Mouse (Mus musculus) ES-E14 (cell line): ENCODE measurements at regions not wholly inside any gene's neighbourhood (a gene's known extent, or its start where the extent isn't known, plus 50 kb on each side); places are given as distances from the start of the nearest gene placed in this dataset.

ENCODE experiments used
- DNase-seq: peaks from one replicate; pipeline ENCODE4 v3.0.0-alpha.2; 2013; ENCODE audit warnings: low read depth, low spot score
- H3K27ac ChIP-seq: 2 replicates; pipeline ENCODE4 v1.5.1; 2012; ENCODE audit warnings: low read depth, mild to moderate bottlenecking, low read length, moderate library complexity, mixed read lengths; ENCODE audit not compliant: poor library complexity, insufficient read depth, severe bottlenecking
- H3K36me3 ChIP-seq: 2 replicates; pipeline ENCODE4 v1.6.1; 2012; ENCODE audit warnings: mild to moderate bottlenecking, low read length, moderate library complexity, mixed read lengths; ENCODE audit not compliant: control insufficient read depth, poor library complexity, insufficient read depth, severe bottlenecking
- H3K4me1 ChIP-seq, 2 experiments: fragments of 150-350 bp in 1 of 2; sonication (generic) in 1 of 2; 2 replicates each; pipeline ENCODE4 v1.6.1; 2012; ENCODE audit warnings: low read length in 2 of 2, mild to moderate bottlenecking in 1 of 2, mixed read lengths in 1 of 2; ENCODE audit not compliant: control insufficient read depth in 2 of 2, insufficient read depth in 2 of 2, poor library complexity in 1 of 2
- H3K4me3 ChIP-seq, 2 experiments: fragments of 150-350 bp in 1 of 2; sonication (generic) in 1 of 2; 2 replicates each; pipeline ENCODE4 v1.5.1; 2012; ENCODE audit warnings: low read length in 2 of 2, low read depth in 1 of 2, mild to moderate bottlenecking in 1 of 2, mixed read lengths in 1 of 2; ENCODE audit not compliant: insufficient read depth in 1 of 2, poor library complexity in 1 of 2, severe bottlenecking in 1 of 2
- H3K9ac ChIP-seq: 2 replicates; pipeline ENCODE4 v1.6.1; 2012; ENCODE audit warnings: low read depth, mild to moderate bottlenecking, low read length, mixed read lengths; ENCODE audit not compliant: poor library complexity, insufficient read depth, severe bottlenecking
- H3K9me3 ChIP-seq: fragments of 150-350 bp; sonication (generic); 2 replicates; pipeline ENCODE4 v1.6.1; 2012; ENCODE audit warnings: low read depth, mild to moderate bottlenecking, low read length; ENCODE audit not compliant: control insufficient read depth, insufficient read depth
- CHD2 ChIP-seq: IDR thresholded peaks from 2 replicates; pipeline ENCODE4 v1.6.1; 2014; ENCODE audit warnings: mild to moderate bottlenecking, low read depth, low read length, inconsistent platforms
- HCFC1 ChIP-seq: IDR thresholded peaks from 2 replicates; pipeline ENCODE4 v1.6.1; 2012; ENCODE audit warnings: low read length, inconsistent platforms, borderline replicate concordance; ENCODE audit not compliant: insufficient read depth
- MAFK ChIP-seq: IDR thresholded peaks from 2 replicates; pipeline ENCODE4 v1.6.1; 2014; ENCODE audit warnings: mild to moderate bottlenecking, low read depth, low read length, inconsistent platforms; ENCODE audit not compliant: insufficient read depth
- ZC3H11A ChIP-seq: IDR thresholded peaks from 2 replicates; pipeline ENCODE4 v1.6.1; 2012; ENCODE audit warnings: low read depth, mild to moderate bottlenecking, inconsistent platforms, low read length, borderline replicate concordance
- ZNF384 ChIP-seq: IDR thresholded peaks from 2 replicates; pipeline ENCODE4 v1.6.1; 2012; ENCODE audit warnings: low read depth, low read length, inconsistent platforms
- in situ Hi-C, 2 experiments: fragments of 600-800 bp; cut with MboI; formaldehyde crosslinking; loops; one replicate each; pipeline ENCODE4 v1.15.1; 2025; ENCODE audit warnings: low sequenced_read_pairs in 2 of 2, inconsistent platforms in 1 of 2; ENCODE audit not compliant: unreplicated experiment in 2 of 2

- Histone ChIP-seq H3K9ac (no peak overlapping the region), H3K27ac (no peak overlapping the region), H3K9me3 (no peaks in the 10 kb centered on the region), H3K4me3 (no peak overlapping the region), H3K4me1 (no peaks in the 10 kb centered on the region), H3K36me3 (no peaks in the 10 kb centered on the region)
- in situ Hi-C loops: no loop called here
- TF ChIP-seq MAFK (no peak), CHD2 (no peak), ZNF384 (no peak), HCFC1 (no peak), ZC3H11A (no peak)
- no peak for DNase-seq
These were observed 1009.9 kb downstream of the Car8 start for GRCm38 (mm10) chr4:7228980-7229379.

DNA sequence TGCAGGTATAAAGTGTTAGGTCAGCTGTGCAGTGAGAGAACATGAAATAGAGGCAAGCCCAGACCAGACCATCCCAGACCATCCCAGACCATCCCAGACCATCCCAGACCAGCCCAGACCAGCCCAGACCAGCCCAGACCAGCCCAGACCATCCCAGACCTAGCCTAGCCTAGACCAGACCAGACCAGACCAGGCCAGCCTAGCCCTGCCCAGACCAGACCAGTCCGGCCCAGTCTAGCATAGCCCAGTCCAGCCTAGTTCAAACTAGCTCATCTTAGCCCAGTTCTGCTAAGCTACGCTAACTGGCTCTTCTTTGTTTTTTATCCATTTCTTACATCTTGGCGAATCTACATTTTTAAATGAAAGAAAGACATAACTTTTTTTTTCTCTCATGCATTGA lies 1015.9 kb downstream of the Car8 start:
- no peak overlapping the region for H3K27ac ChIP-seq
- TF ChIP-seq MAFK: no peak
- TF ChIP-seq ZC3H11A: no peak
- TF ChIP-seq CHD2: no peak
- no peak for TF ChIP-seq ZNF384
- no peak for TF ChIP-seq HCFC1
- in situ Hi-C loops: no loop called here

DNA sequence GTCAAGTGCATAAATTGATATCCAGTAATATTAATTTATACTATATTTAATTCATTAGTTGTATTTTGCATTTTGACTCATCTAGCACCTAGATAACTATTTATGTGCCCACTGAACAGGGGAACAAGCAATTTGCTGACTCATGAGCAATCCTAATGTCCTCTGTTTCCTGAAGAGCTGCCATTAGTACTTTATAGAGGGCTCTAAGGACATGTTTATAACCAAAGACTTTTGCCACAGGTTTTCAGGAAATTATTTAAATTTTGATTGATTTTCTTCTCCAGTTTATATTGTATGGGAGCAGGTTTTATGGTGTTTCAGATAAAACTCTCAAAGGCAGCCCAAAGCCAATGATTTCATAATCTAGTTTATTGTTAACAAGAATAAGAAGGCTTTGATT lies 1018.4 kb downstream of the Car8 start:
- no peaks in the 10 kb centered on the region for H3K9me3 ChIP-seq
- in situ Hi-C loops: no loop called here
- H3K27ac ChIP-seq: no peak overlapping the region
- no peak overlapping the region for H3K9ac ChIP-seq
- H3K36me3 ChIP-seq: no peaks in the 10 kb centered on the region
- TF ChIP-seq ZC3H11A (no peak), ZNF384 (no peak), MAFK (no peak), CHD2 (no peak), HCFC1 (no peak)
- H3K4me1 ChIP-seq: no peaks in the 10 kb centered on the region
- H3K4me3 ChIP-seq: no peak overlapping the region
- DNase-seq: no peak

More for the DNA sequence above, 1015.9 kb downstream of the Car8 start:
- no peak overlapping the region for H3K4me3 ChIP-seq
- no peaks in the 10 kb centered on the region for H3K4me1 ChIP-seq
- H3K36me3 ChIP-seq: no peaks in the 10 kb centered on the region
- no peak for DNase-seq
- no peak overlapping the region for H3K9ac ChIP-seq
- H3K9me3 ChIP-seq: no peaks in the 10 kb centered on the region

DNA sequence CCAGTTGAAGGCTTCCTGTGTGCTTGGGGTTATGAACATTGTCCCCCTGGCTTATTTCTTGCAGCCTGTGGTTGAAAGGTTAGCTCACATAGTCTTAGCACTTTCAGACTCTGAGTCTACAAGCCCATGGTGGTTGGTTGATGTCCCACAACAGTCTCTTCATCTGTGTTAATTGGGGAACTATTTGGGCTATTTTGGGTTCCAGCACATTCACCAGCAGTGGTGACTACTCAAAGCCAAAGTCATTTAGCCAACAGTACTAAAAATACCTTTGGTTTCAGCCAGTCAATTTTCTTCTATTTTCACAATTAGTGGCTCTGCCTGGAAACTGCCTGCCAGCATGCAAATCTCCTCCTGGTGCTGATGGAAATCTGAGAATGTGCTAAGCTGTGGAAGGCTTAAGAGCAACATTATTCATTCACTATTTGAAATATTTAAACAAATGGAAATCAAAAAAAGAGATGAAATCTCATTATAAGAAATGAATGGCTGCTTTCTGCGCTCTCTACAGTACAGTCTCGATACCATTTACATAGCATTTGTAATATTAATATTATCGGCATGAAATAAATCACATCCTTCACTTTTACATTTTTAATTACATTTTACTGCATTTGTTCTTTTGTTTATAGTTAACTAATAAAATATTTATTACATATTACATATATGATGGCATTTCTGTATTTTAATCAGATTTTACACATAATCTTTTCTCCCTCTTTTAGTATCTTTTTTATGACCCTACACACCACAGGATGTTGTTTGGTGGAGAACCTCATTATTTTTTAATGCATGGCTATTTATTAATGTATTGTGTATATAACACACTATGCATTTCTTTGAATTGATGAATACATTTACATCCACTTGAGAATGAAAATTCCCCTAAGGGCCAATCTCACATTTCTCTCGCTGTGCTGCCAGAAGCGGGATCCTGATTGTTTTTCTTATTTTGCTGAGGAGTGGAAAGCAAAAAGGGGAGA lies 1023.5 kb downstream of the Car8 start:
- no peak overlapping the region for H3K4me3 ChIP-seq
- H3K4me1 ChIP-seq: no peaks in the 10 kb centered on the region
- DNase-seq: no peak
- H3K36me3 ChIP-seq: no peaks in the 10 kb centered on the region
- no peaks in the 10 kb centered on the region for H3K9me3 ChIP-seq
- H3K9ac ChIP-seq: no peak overlapping the region
- in situ Hi-C loops: no loop called here
- no peak for TF ChIP-seq HCFC1
- no peak for TF ChIP-seq ZNF384
- no peak for TF ChIP-seq CHD2
- TF ChIP-seq MAFK: no peak
- TF ChIP-seq ZC3H11A: no peak
- H3K27ac ChIP-seq: no peak overlapping the region

DNA sequence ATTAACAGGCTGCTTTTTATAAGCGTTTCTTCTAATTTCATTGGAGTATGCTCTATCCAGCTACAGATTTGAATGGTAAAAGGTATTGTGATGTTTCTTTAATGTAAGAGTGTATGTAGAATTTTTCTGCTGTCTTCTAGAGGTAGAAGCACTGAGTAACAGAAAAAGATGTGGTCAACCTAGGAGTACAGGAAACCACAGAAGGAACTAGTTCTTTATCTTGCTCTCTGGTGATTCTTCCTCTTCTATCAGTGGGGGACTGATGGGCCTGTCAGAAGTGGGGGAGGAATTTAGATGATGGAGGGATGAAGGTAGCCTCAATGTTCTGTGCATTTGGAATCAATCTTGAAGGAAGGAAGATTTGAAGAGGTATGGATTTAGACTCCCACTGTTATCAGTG lies 1031.9 kb downstream of the Car8 start:
- no peak overlapping the region for H3K4me3 ChIP-seq
- no peaks in the 10 kb centered on the region for H3K36me3 ChIP-seq
- no peak for DNase-seq
- in situ Hi-C loops: no loop called here
- H3K9ac ChIP-seq: no peak overlapping the region
- no peak overlapping the region for H3K27ac ChIP-seq
- no peak for TF ChIP-seq ZNF384
- no peak for TF ChIP-seq CHD2
- TF ChIP-seq MAFK: no peak
- TF ChIP-seq ZC3H11A: no peak
- TF ChIP-seq HCFC1: no peak
- no peaks in the 10 kb centered on the region for H3K9me3 ChIP-seq
- H3K4me1 ChIP-seq: no peaks in the 10 kb centered on the region
